Mouse (Mus musculus) C2C12 (cell line): ENCODE measurements at regions not wholly inside any gene's neighbourhood (a gene's known extent, or its start where the extent isn't known, plus 50 kb on each side); places are given as distances from the start of the nearest gene placed in this dataset.

ENCODE experiments used
- H3K27me3 ChIP-seq: one replicate; pipeline ENCODE4 v1.6.1; 2011; ENCODE audit not compliant: control insufficient read depth, insufficient read depth, insufficient read length
- H3K36me3 ChIP-seq: one replicate; pipeline ENCODE4 v1.6.1; 2011; ENCODE audit not compliant: control insufficient read depth, insufficient read depth
- H3K4me3 ChIP-seq: one replicate; pipeline ENCODE4 v1.5.1; 2011; ENCODE audit warnings: mild to moderate bottlenecking, control low read depth; ENCODE audit not compliant: poor library complexity, insufficient read depth, severe bottlenecking
- H3K79me2 ChIP-seq: one replicate; pipeline ENCODE4 v1.6.1; 2011; ENCODE audit not compliant: control insufficient read depth, insufficient read depth
- H3K79me3 ChIP-seq: one replicate; pipeline ENCODE4 v1.6.1; 2011; ENCODE audit warnings: low read depth, control low read depth
- H3ac ChIP-seq: one replicate; pipeline ENCODE3; 2011; ENCODE audit warnings: low read depth; ENCODE audit not compliant: control insufficient read depth, insufficient read length
- CEBPB ChIP-seq: IDR thresholded peaks from one replicate; pipeline ENCODE4 v1.6.1; 2011; ENCODE audit warnings: low read depth, mild to moderate bottlenecking, control low read depth, moderate library complexity
- CTCF ChIP-seq: IDR thresholded peaks from one replicate; pipeline ENCODE4 v1.5.1; 2011; ENCODE audit not compliant: control insufficient read depth, insufficient read depth, insufficient read length
- FOSL1 ChIP-seq: IDR thresholded peaks from one replicate; pipeline ENCODE4 v1.8.0; 2011; ENCODE audit warnings: mild to moderate bottlenecking, low read length; ENCODE audit not compliant: poor library complexity, insufficient read depth, severe bottlenecking
- MAX ChIP-seq: IDR thresholded peaks from one replicate; pipeline ENCODE4 v1.6.1; 2011; ENCODE audit warnings: mild to moderate bottlenecking, control low read depth
- MYOD1 ChIP-seq: IDR thresholded peaks from one replicate; pipeline ENCODE4 v1.6.1; 2011; ENCODE audit warnings: low read depth; ENCODE audit not compliant: control insufficient read depth, insufficient read length
- MYOG ChIP-seq: IDR thresholded peaks from one replicate; pipeline ENCODE4 v1.6.1; 2011; ENCODE audit not compliant: control insufficient read depth, insufficient read length; ENCODE audit errors: extremely low read depth
- USF1 ChIP-seq: IDR thresholded peaks from one replicate; pipeline ENCODE4 v1.6.1; 2011; ENCODE audit warnings: low read depth, mild to moderate bottlenecking, control low read depth, moderate library complexity

DNA sequence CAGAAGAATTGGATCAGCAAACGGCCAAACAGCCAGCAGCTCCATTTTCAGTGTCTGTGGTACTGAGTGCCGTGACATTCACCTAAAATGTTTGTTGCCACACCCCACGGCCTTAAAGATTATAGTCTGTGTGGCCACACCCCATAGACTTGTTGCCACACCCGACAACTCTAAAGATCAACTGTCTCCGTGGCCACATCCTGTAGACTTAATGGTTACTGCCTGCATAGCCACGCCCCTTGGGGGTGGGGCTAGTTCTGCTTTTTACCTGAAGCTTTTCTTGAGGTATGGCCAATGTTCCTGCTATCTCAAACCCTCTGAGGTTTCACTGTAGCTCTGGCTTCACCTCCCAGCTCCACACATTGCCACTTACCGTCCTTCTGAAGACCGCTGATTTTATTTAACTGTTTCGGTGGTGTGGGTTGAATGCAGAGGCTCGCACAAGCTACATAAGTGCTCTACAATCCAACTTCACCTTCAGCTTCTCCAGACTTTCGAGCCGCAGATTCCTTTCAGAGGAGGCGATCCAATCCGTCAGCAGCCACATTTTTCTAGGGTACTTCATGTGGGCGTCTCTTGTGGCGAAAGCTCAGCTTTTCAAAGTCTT lies 56.5 kb upstream of the Arhgap24 start:
- Histone ChIP-seq H3K4me3 (no peak overlapping the region), H3K27me3 (no peaks in the 10 kb centered on the region), H3K79me3 (no peaks in the 10 kb centered on the region), H3ac (no peak overlapping the region), H3K79me2 (no peaks in the 10 kb centered on the region), H3K36me3 (no peaks in the 10 kb centered on the region)
- TF ChIP-seq MYOG (no peak), MYOD1 (no peak), FOSL1 (no peak), CTCF (no peak), MAX (no peak), USF1 (no peak), CEBPB (no peak)

DNA sequence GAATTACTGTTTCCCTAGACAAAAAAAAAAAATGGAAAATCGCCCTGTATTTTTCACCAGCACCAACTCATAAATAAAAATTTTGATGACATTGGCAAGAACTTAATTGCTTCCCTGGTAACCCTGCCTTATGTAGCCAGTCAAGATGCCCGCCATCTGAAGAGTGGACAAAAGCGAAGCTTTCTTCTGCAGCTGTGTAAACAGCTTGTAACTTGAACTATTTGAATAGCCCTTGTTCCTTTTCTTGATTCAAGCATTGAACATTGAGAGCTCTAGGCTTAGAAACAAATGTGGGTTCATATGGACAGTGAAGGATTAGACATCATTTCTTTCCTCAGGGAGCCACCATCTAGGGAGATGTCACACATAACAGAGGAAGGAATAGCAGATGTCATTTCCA lies 52.9 kb upstream of the Arhgap24 start:
- Histone ChIP-seq H3K79me2 (no peaks in the 10 kb centered on the region), H3K79me3 (no peaks in the 10 kb centered on the region), H3K36me3 (no peaks in the 10 kb centered on the region), H3K4me3 (no peak overlapping the region), H3ac (no peak overlapping the region), H3K27me3 (no peaks in the 10 kb centered on the region)
- TF ChIP-seq MYOD1 (no peak), USF1 (no peak), MAX (no peak), FOSL1 (no peak), MYOG (no peak), CTCF (no peak), CEBPB (no peak)
